Mouse (Mus musculus): Measurements from ENCODE around the gene Gm6465.
"Not testable (repeated sequence)": the region's sequence is repeated elsewhere in the genome, so short reads cannot be mapped to it uniquely, and the experiment has no call there.

The Gm6465 gene

DNA sequence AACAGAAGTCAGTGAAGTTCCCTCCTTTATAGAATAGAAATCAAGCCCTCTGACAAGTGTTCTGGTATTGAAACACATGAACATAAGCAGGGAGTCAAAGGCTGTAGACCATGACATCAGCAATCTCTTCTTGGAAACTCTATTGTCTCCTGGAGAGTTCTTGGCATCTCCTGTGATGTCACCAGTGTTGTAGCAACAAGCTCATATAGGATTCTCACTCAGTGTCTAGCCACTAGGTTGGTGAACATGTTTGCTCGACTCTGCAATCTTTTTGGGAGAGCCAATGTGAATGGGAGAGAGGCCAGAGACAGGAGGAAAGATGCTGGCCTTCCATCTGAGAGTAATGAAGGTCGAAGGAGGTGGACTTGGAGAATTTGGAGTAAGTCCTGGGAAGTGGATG lies at the start of gene Gm6465:
TSS of gene Gm6465 (plus strand) at position 301 of the 400 bp plus-strand sequence.
- not testable (repeated sequence) for DNase-seq (ENCODE audit: low read depth, low spot score)

DNA sequence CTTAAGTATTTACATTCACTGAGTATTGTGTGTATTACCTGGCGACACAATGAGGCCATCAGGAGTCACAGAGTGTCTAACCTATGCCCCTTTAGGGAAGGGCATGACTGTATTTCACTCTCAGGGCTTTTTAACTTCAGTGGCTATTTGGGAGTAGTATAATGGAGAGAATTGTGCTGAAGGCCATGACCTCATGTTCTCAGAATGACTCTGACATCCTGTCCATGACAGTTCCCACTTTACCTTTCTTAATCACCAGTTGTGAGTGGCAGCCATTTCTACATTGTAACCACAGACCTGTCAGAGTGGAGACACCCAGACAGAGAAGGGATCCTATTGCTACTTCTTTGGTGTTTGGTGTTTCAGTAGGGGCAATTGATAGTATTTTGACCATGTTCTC lies 485 bp downstream of the Gm6465 start:
- DNase-seq (ENCODE audit: low read depth, low spot score) = not testable (repeated sequence)

DNA sequence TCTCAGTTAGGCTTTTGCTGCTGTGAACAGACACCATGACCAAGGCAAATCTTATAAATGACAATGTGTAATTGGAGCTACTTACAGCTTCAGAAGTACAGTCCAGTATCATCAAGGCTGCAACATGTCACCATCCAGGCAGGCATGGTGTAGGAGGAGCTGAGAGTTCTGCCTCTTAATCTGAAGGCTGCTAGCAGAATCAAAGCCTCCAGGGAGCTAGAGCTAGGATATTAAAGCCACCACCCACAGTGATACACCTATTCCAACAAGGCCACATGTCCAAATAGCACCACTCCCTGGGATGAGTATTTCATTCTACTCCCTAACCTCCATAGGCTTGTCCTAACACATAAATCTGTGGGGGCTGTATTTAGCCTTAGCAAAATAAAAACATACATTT lies 12.6 kb downstream of the Gm6465 start:
- not testable (repeated sequence) for DNase-seq (ENCODE audit: low read depth, low spot score)

Data from retina, postnatal 7 days (tissue).